Mouse (Mus musculus) layer of hippocampus, adult 8-10 months (tissue): Measurements from ENCODE around the gene Rfng. TPM values are rescaled to one million over a fixed set of nuclear protein-coding genes. Genes with fewer than 3 reads are reported as not detected.
A peak's percentile ranks its signal among the peaks of the same experiment; 100 is the strongest.
"Not testable (repeated sequence)": the region's sequence is repeated elsewhere in the genome, so short reads cannot be mapped to it uniquely, and the experiment has no call there.

Experiments used
- DNase-seq, 2 experiments: peaks; one replicate each; pipeline ENCODE4 v3.0.0; 2022; ENCODE audit warnings: low spot score in 2 of 2
- total RNA-seq, 4 experiments: library from RNA; stranded (reverse); gene quantifications; 2 replicates each; pipeline ENCODE4 v1.2.4; 2022

Gene Rfng
- total RNA-seq, 4 experiments from 2014 or later = 55.7 to 63.5 (median 61.8) TPM

GRCm38 (mm10) chr11:120775774-120776469 lies 8.1 kb downstream of the Rfng start:
- peak; percentile 86 to 96 for DNase-seq

DNA sequence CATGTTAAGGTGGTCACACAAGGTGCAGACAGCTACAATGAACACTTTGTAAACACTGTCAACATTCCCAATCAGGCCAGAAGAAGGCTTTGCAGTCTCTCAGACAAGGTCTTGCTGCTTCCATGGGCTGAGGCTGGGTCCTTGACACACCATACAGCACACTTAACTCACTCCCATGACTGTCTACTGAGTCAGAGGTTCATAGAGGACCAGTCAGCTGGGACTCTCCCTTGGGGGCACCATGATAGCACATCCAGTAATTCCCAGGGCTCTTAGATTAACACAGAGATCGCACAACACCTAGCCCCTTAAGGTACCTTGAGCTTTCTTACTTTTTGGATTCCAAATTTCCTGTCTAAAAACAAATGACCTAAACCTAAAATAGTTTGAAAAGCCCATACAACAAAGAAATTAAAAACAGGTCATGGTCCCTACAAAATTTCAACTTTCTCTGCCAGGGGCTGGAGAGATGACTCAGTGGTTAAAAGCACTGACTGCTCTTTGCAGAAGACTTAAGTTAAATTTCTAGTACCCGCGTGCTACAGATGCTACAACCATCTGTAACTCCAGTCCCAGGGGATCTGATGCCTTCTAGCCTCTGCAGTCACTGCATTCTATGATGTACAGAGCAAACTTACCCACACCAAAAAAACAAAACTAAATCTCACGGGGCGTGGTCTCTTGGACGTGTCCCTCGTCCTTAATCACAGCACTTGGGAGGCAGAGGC lies 10.4 kb downstream of the Rfng start:
- DNase-seq = no peak

DNA sequence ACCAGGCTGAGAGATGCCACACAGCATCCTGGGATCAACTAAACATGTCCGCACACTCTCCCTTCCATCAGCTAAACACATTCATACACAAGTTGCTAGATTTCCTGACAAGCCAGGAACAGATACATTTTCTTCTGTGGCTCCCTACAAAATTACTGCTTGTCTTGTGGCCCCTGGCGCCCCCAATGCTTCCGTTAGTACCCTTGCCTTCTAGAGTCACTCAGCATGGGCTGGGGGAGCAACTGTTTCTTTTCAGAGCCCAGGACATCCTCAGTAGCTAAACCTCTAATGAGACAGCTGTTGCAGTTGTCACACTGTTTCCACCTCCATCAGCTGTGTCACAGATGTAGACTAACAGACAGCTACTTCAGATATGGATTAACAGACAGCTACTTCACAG lies 11.3 kb downstream of the Rfng start:
- DNase-seq = no peak

GRCm38 (mm10) chr11:120768206-120768605 lies 15.8 kb downstream of the Rfng start:
- no peak for DNase-seq

DNA sequence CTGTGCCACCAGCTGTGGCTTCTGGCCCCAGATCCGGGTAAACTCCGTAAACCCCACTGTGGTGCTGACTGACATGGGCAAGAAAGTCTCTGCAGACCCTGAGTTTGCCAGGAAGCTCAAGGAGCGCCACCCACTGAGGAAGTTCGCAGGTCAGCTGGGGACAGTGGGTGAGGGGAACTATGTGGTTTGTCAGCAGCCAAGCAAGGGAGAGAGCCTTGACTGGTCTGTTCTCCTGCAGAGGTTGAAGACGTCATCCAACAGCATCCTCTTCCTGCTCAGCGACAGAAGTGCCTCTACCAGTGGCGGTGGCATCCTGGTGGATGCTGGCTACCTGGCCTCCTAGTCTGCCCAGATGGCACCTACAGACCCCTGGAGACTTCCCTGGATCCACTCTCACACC lies 17.0 kb downstream of the Rfng start:
- DNase-seq = not testable (repeated sequence)

GRCm38 (mm10) chr11:120763121-120763999 lies 20.6 kb downstream of the Rfng start:
- not testable (repeated sequence) for DNase-seq

DNA sequence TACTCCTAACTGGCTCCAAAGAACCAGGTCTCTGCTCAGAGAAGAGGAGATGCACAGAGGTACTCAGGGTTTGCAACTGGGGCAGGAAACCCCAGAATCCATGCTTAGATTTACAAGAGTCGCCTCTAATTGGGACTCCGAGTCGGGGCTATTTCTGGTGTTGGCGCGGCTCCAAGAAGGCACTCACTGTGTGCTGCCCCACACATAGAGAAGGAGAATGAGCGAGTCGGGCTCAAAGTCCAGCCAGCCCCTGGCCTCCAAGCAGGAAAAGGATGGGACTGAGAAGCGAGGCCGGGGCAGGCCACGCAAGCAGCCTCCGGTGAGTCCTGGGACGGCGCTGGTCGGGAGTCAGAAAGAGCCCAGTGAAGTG lies 21.4 kb downstream of the Rfng start, which contains the start of gene Hmga1b:
Gene Hmga1b (plus strand): TSS at position 123 of the 370 bp plus-strand sequence.
- not testable (repeated sequence) for DNase-seq

- no peak for DNase-seq
These were observed 22.0 kb downstream of the Rfng start for GRCm38 (mm10) chr11:120761811-120762671.

DNA sequence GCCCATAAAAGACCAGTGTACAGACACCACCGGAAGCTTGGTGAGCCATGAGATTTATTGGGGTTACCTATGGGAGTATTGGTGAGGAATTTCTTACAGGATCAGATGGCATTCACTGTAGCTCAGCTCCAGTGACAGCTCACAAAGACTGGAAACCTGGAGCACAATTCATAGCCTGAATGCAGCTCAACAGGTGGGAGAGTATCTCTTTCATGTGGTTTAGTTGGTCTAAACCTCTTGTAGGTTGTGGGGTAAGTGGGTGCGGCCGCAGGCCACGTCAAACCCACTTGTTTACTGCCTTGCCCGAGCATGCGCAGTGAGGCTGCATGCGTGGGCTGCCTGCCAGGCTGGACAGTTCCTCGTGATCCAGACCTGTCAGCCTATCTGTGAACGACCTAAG lies 23.8 kb downstream of the Rfng start:
- no peak for DNase-seq

DNA sequence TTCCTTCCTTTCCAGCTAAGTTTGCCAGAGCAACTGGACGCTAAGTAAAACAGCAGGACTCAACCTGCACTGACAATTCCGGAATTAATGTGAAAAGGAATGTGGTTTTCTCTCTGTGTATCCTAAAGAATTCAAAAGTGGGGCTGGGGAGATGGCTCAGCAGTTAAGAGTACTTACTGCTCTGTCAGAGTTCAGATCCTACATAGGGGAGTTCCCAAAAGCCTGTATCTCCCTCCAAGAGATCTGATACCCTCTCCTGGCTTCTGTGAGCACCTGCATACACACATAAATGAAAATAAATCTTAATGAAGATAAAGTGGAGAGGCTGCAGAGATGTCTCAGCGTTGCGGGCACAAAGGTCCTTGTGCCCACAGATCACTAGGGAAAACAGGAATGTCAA lies 32.4 kb downstream of the Rfng start:
- no peak for DNase-seq

GRCm38 (mm10) chr11:120749430-120749829 lies 34.6 kb downstream of the Rfng start:
- DNase-seq = no peak

DNA sequence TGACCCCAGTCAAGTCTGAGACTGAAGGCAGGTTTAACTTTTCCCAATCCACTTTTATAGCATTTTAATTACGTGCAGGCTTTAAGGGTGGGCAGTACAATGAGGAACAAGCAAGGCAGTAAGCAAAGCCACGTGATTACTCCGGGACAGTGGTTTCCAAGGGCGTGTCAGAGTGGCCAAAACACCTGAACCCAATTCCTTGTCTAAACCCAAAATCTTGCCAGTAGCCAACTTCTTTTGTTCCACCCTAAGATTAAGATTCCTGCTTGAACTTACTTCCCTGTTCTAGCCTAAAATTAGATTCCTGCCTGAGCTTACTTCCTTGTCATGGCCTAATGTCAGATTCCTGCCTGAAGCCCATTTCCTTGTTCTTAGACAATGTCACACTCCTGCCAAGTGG lies 36.0 kb downstream of the Rfng start:
- DNase-seq = no peak

DNA sequence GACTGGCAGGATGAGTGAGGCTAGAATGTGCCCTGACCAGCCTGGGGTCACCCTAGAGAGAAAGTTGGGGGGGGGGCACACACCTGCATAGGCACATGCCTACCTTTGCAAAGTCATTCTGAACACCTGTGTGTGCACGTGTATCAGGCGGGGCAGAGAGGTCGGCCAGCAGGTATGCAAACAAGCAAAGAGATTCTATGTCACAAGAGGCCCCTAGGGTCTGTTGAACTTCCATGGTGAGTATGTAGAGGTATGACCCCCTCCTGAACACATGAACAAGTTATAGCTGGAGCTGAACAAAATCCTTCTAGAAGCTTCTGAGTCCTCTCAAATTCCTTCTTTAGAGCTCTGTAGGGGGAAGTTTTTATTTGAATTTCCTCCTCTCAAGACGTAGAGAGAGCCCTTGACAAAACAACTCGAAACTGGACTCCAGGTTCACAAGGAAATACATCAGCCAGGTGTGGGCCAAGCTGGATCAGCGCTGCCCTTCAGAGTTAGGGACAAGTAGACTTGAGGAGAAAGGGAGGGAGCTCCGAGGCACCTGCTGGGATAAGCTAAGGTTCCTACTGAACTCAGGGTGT lies 39.8 kb downstream of the Rfng start:
- DNase-seq = no peak

GRCm38 (mm10) chr11:120740981-120741380 lies 43.0 kb downstream of the Rfng start:
- no peak for DNase-seq

DNA sequence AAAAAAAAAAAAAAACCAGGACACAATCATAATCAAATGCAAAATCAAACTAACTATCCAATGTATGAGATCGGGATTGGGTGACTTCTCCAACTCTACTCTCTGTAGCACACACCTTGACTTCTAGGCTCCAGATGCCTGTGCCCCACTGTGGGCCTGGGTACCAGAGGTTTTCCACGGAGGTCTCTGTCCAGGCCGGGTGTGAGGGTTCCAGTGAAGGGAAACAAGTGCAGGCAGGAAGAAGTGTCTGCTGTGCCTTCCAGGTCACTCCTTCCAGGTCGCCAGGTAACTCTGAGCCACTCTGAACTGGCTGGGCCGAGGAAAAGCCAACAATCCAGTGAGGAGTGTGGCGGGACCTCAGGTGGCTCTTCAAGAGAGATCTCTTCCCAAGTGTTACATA lies 47.6 kb downstream of the Rfng start:
- no peak for DNase-seq

- no peak for DNase-seq
These were observed 50.5 kb downstream of the Rfng start for GRCm38 (mm10) chr11:120733521-120733920.

DNA sequence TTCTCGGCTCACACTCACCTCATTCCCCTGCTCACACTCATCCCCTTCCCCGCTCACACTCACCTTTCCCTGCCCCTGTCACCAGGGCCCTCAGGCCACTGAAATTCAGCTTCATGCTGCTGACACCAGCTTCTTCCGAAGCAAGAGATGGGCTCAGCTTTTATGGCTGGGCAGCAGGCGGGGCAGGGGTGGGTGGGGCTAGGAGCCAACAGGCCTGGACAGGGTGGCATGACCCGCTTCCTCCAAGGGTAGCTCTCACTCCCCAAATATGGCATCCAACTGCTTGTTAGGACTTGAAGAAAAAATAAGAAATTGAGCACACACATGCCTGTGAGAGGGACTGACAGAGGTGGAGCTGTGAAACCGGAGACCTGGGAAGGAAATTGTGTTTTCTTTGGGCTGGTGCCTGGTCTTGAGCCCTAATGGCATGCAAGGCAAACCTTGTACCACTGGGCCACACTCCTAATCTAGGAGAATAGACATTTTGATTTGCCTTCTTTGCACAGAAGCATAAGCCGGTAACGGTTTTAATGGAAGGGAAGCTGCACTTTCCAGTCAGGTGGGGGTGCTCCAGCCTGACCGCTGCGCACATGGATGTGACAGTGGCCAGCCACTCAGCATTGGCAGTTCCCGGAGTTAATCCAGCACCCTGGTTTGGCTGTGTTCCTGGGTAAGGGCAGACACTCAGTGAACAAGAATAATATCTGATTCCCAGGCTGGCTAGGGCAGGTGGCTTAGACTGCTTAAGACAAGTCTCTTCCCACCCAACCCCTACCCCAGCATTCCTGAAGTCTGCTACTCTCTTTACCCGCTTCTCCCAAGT lies 51.9 kb downstream of the Rfng start, which contains the start of gene Cbr2:
Gene Cbr2 (minus strand): TSS at position 257 of the 823 bp plus-strand sequence.
- DNase-seq = no peak

- no peak for DNase-seq
These were observed 52.6 kb downstream of the Rfng start for GRCm38 (mm10) chr11:120731395-120731794.
